Comparison of ENCODE assay signal across 8 mouse cellular contexts in genomic region chr4:86575283-86575983, GRCm38 (mm10). TPM values are rescaled to one million over a fixed set of nuclear protein-coding genes. Genes with fewer than 3 reads are reported as not detected.
A peak's percentile ranks its signal among the peaks of the same experiment; 100 is the strongest.
DNase-seq lines count a peak whose midpoint lies in the region; ATAC-seq and TF ChIP-seq lines count a peak whose summit lies in the region.

Rraga (plus strand) TSS chr4:86575668.

- TF ChIP-seq POLR2A in bone marrow macrophage, adult 2 months (IDR thresholded peaks at IDR 0.05; ENCODE audit: borderline replicate concordance, low read depth, low read length) = no peak; the same call in none of the 2 replicates
- peak; percentile 98 for TF ChIP-seq POLR2A in embryonic fibroblast, embryonic 13.5 days (IDR thresholded peaks at IDR 0.05; ENCODE audit: low read depth, low read length)

- H3K4me3 ChIP-seq in bone marrow macrophage, adult 2 months (ENCODE audit: insufficient read depth, low read length) = peak within 1 kb of the TSS; percentile 97
- peak within 1 kb of the TSS; percentile 86 for H3K4me3 ChIP-seq in embryonic fibroblast, embryonic 13.5 days (ENCODE audit: insufficient read depth, low read length)
- H3K4me3 ChIP-seq in kidney, embryonic 14.5 days (ENCODE audit: low read length) = peak within 1 kb of the TSS; percentile 89
- H3K4me3 ChIP-seq in limb, embryonic 15.5 days = peak within 1 kb of the TSS; percentile 82

- under 1% methylated on average over 53 of the region's 53 CpGs for WGBS in kidney, embryonic 14.5 days
- WGBS in limb, embryonic 15.5 days = under 1% methylated on average over 53 of the region's 53 CpGs

- peaks cover 19% of the 10 kb centered on the region for H3K4me1 ChIP-seq in bone marrow macrophage, adult 2 months (ENCODE audit: control insufficient read depth, insufficient read depth, low read length)
- peaks cover 4% of the 10 kb centered on the region for H3K4me1 ChIP-seq in embryonic fibroblast, embryonic 13.5 days (ENCODE audit: control insufficient read depth, insufficient read depth, low read length)
- peaks cover 14% of the 10 kb centered on the region for H3K4me1 ChIP-seq in kidney, embryonic 14.5 days (ENCODE audit: control insufficient read depth, insufficient read depth, low read length)
- H3K4me1 ChIP-seq in limb, embryonic 15.5 days = peaks cover 9% of the 10 kb centered on the region

- peak within 1 kb of the TSS; percentile 94 for H3K27ac ChIP-seq in bone marrow macrophage, adult 2 months (ENCODE audit: insufficient read depth, low read depth, low read length)
- peak within 1 kb of the TSS; percentile 89 for H3K27ac ChIP-seq in embryonic fibroblast, embryonic 13.5 days (ENCODE audit: insufficient read depth, low read length)
- peak within 1 kb of the TSS; percentile 98 for H3K27ac ChIP-seq in kidney, embryonic 14.5 days (ENCODE audit: low read depth, low read length)
- H3K27ac ChIP-seq in limb, embryonic 15.5 days = peak within 1 kb of the TSS; percentile 98

- ATAC-seq in kidney, embryonic 14.5 days (ENCODE audit: low FRiP score, low TSS enrichment) = peak; percentile 97
- peak; percentile 92 for ATAC-seq in limb, embryonic 15.5 days (ENCODE audit: insufficient number of reproducible peaks, low FRiP score, low TSS enrichment, low read depth)

- H3K36me3 ChIP-seq in kidney, embryonic 14.5 days (ENCODE audit: control insufficient read depth, insufficient read depth, low read length) = peaks cover 16% of the 10 kb centered on the region; the same call in 1 of the 2 replicates
- H3K36me3 ChIP-seq in limb, embryonic 15.5 days = peaks cover 12% of the 10 kb centered on the region

- DNase-seq in A20 (ENCODE audit: low read depth, low spot score) = peak; percentile 97
- DNase-seq in heart, adult 9 months (ENCODE audit: low spot score in 2 of 2) = peak; percentile 92 to 95
- DNase-seq in monocyte, adult 2 months (ENCODE audit: low read depth in 1 of 2, low spot score in 2 of 2) = peak; percentile 88 to 93
- peak; percentile 95 to 96 for DNase-seq in spleen, postnatal 36 days (ENCODE audit: low spot score in 2 of 2)

- H3K9ac ChIP-seq in kidney, embryonic 14.5 days (ENCODE audit: low read depth, low read length) = peak within 1 kb of the TSS; percentile 95
- peak within 1 kb of the TSS; percentile 84 for H3K9ac ChIP-seq in limb, embryonic 15.5 days

- TF ChIP-seq CTCF in bone marrow macrophage, adult 2 months (IDR thresholded peaks at IDR 0.05; ENCODE audit: low read depth, low read length) = peak; percentile 99
- peak; percentile 31; the same call in 1 of the 2 replicates for TF ChIP-seq CTCF in embryonic fibroblast, embryonic 13.5 days (IDR thresholded peaks at IDR 0.05; ENCODE audit: borderline replicate concordance, insufficient read depth, low read length)

- peak within 1 kb of the TSS; percentile 65 for H3K4me2 ChIP-seq in kidney, embryonic 14.5 days (replicated peaks; ENCODE audit: low read depth, low read length)
- peak within 1 kb of the TSS; percentile 69 for H3K4me2 ChIP-seq in limb, embryonic 15.5 days

- H3K27me3 ChIP-seq in kidney, embryonic 14.5 days (ENCODE audit: control insufficient read depth, insufficient read depth, low read length) = no peaks in the 10 kb centered on the region
- H3K27me3 ChIP-seq in limb, embryonic 15.5 days = no peaks in the 10 kb centered on the region

- no peaks in the 10 kb centered on the region for H3K9me3 ChIP-seq in kidney, embryonic 14.5 days (ENCODE audit: control insufficient read depth, low read length)
- H3K9me3 ChIP-seq in limb, embryonic 15.5 days = no peaks in the 10 kb centered on the region

RNA-seq across cellular contexts. Expression of gene Rraga, which starts in this region (rescaled TPM):
- 49.6 and 50.7 TPM in 2 replicates for polyA plus RNA-seq in bone marrow macrophage, adult 2 months (2012; ENCODE audit: insufficient read depth, insufficient read length, missing spikeins)
- polyA plus RNA-seq in embryonic fibroblast, embryonic 13.5 days (2011; ENCODE audit: insufficient read length, low read depth, missing spikeins) = 148 and 161 TPM in 2 replicates
- 88.7 and 115 TPM in 2 replicates for polyA plus RNA-seq in kidney, embryonic 14.5 days (2014; fragmentation: Nextera tagmentation; extraction: Ambion mirVana)
- 75.4 and 95.2 TPM in 2 replicates for polyA plus RNA-seq in limb, embryonic 15.5 days (2015; fragmentation: Nextera tagmentation; extraction: Ambion mirVana)

Comparison
In these comparisons a context has a peak if more than half of its experiments do, and no peak if none do; other contexts are left out.
1. Peak in every context shown above with its lines: DNase-seq, ATAC-seq, H3K4me3 ChIP-seq and H3K27ac ChIP-seq.